ENCODE assay signal across 8 mouse cellular contexts in genomic region chr1:167340111-167340787, GRCm38 (mm10). TPM values are rescaled to one million over a fixed set of nuclear protein-coding genes. Genes with fewer than 3 reads are reported as not detected.
DNase-seq lines count a peak whose midpoint lies in the region; ATAC-seq and TF ChIP-seq lines count a peak whose summit lies in the region.

No protein-coding gene starts in this region.

- H3K4me1 ChIP-seq in cerebellum, adult 2 months (ENCODE audit: control insufficient read depth, insufficient read depth, low read length), result peaks cover 3% of the 10 kb centered on the region
- no peaks in the 10 kb centered on the region for H3K4me1 ChIP-seq in embryonic facial prominence, embryonic 12.5 days
- H3K4me1 ChIP-seq in intestine, embryonic 15.5 days (replicated peaks), result no peaks in the 10 kb centered on the region

- 2% methylated on average over 47 of the region's 47 CpGs for WGBS in cerebellum, adult 2 months
- 2% methylated on average over 47 of the region's 47 CpGs for WGBS in embryonic facial prominence, embryonic 12.5 days
- WGBS in intestine, embryonic 15.5 days, result 2% methylated on average over 47 of the region's 47 CpGs

- TF ChIP-seq CTCF in cerebellum, adult 2 months (IDR thresholded peaks at IDR 0.05; ENCODE audit: borderline replicate concordance, insufficient read depth, low read depth, low read length), result no peak

- no peaks in the 10 kb centered on the region for H3K9me3 ChIP-seq in embryonic facial prominence, embryonic 12.5 days
- H3K9me3 ChIP-seq in intestine, embryonic 15.5 days, result no peaks in the 10 kb centered on the region

- H3K4me3 ChIP-seq in cerebellum, adult 2 months (replicated peaks; ENCODE audit: insufficient read depth, low read depth, low read length), result peak overlapping the region; percentile 31
- peak overlapping the region; percentile 45 for H3K4me3 ChIP-seq in embryonic facial prominence, embryonic 12.5 days
- H3K4me3 ChIP-seq in intestine, embryonic 15.5 days (replicated peaks), result peak overlapping the region; percentile 43

- H3K27ac ChIP-seq in cerebellum, adult 2 months (ENCODE audit: insufficient read depth, low read length), result no peak overlapping the region
- no peak overlapping the region for H3K27ac ChIP-seq in embryonic facial prominence, embryonic 12.5 days
- H3K27ac ChIP-seq in intestine, embryonic 15.5 days, result no peak overlapping the region

- no peak for TF ChIP-seq POLR2A in cerebellum, adult 2 months (IDR thresholded peaks at IDR 0.05; ENCODE audit: borderline replicate concordance, insufficient read depth, low read length)

- H3K36me3 ChIP-seq in embryonic facial prominence, embryonic 12.5 days, result no peaks in the 10 kb centered on the region
- no peaks in the 10 kb centered on the region for H3K36me3 ChIP-seq in intestine, embryonic 15.5 days

- ATAC-seq in embryonic facial prominence, embryonic 12.5 days (ENCODE audit: insufficient number of reproducible peaks, insufficient read depth, low FRiP score, low TSS enrichment), result 0 out of 2 replicates have a peak, but pooled peaks have one; percentile 48
- peak; percentile 75 for ATAC-seq in intestine, embryonic 15.5 days

- H3K4me2 ChIP-seq in embryonic facial prominence, embryonic 12.5 days (replicated peaks), result peak overlapping the region; percentile 81
- H3K4me2 ChIP-seq in intestine, embryonic 15.5 days (replicated peaks), result peak overlapping the region; percentile 92

- H3K27me3 ChIP-seq in cerebellum, adult 2 months (ENCODE audit: control insufficient read depth, insufficient read depth, low read length), result no peaks in the 10 kb centered on the region
- peaks cover 7% of the 10 kb centered on the region for H3K27me3 ChIP-seq in embryonic facial prominence, embryonic 12.5 days
- H3K27me3 ChIP-seq in intestine, embryonic 15.5 days (replicated peaks), result no peaks in the 10 kb centered on the region

- H3K9ac ChIP-seq in embryonic facial prominence, embryonic 12.5 days, result peak overlapping the region; percentile 50; the same call in 1 of the 2 replicates
- peak overlapping the region; percentile 44 for H3K9ac ChIP-seq in intestine, embryonic 15.5 days

- DNase-seq in cerebellum, adult 2 months, result no peak
- no peak for DNase-seq in cerebellum, adult 9-10 months
- DNase-seq in 416B (ENCODE audit: low read depth), result peak; percentile 52
- DNase-seq in naive thymus-derived CD4-positive, alpha-beta T cell, adult 2 months (ENCODE audit: low read depth), result peak; percentile 45
- DNase-seq in layer of hippocampus, adult 18-20 months (ENCODE audit: low spot score in 2 of 2), result no peak
- DNase-seq in gastrocnemius, postnatal 4 days (ENCODE audit: low spot score in 2 of 2), result no peak

RNA-seq across cellular contexts. Expression of gene Aldh9a1, which starts 9.5 kb away (rescaled TPM):
- 42.5 and 45.0 TPM in 2 replicates for polyA plus RNA-seq in cerebellum, adult 2 months (2012; rRNA removed)
- 56.1 and 56.6 TPM in 2 replicates for polyA plus RNA-seq in embryonic facial prominence, embryonic 12.5 days (2016; fragmentation: Nextera tagmentation; extraction: Ambion mirVana)
- 133 and 156 TPM in 2 replicates for polyA plus RNA-seq in intestine, embryonic 15.5 days (2015; fragmentation: Nextera tagmentation; extraction: Ambion mirVana)
- 10 to 100 TPM; 28.2 to 29.2 TPM for total RNA-seq in layer of hippocampus, adult 18-20 months (2021)
- 10 to 100 TPM; 11.0 to 16.8 TPM for total RNA-seq in gastrocnemius, postnatal 4 days (2021)

RNA-seq across cellular contexts. Expression of gene Tmco1, which starts 32.1 kb away (rescaled TPM):
- polyA plus RNA-seq in cerebellum, adult 2 months (2012; rRNA removed), result 71.7 and 74.9 TPM in 2 replicates
- polyA plus RNA-seq in embryonic facial prominence, embryonic 12.5 days (2016; fragmentation: Nextera tagmentation; extraction: Ambion mirVana), result 64.6 and 66.3 TPM in 2 replicates
- 101 and 109 TPM in 2 replicates for polyA plus RNA-seq in intestine, embryonic 15.5 days (2015; fragmentation: Nextera tagmentation; extraction: Ambion mirVana)
- total RNA-seq in layer of hippocampus, adult 18-20 months (2021), result 10 to 100 TPM; 46.8 to 50.3 TPM
- total RNA-seq in gastrocnemius, postnatal 4 days (2021), result 10 to 100 TPM; 45.2 to 50.6 TPM

RNA-seq across cellular contexts. Expression of gene Mgst3, which starts 53.4 kb away (rescaled TPM):
- polyA plus RNA-seq in cerebellum, adult 2 months (2012; rRNA removed), result 272 and 279 TPM in 2 replicates
- 40.1 and 40.8 TPM in 2 replicates for polyA plus RNA-seq in embryonic facial prominence, embryonic 12.5 days (2016; fragmentation: Nextera tagmentation; extraction: Ambion mirVana)
- polyA plus RNA-seq in intestine, embryonic 15.5 days (2015; fragmentation: Nextera tagmentation; extraction: Ambion mirVana), result 247 and 298 TPM in 2 replicates
- total RNA-seq in layer of hippocampus, adult 18-20 months (2021), result 10 to 100 TPM; 75.3 to 76.5 TPM
- total RNA-seq in gastrocnemius, postnatal 4 days (2021), result 10 to 100 TPM; 29.3 to 31.7 TPM

RNA-seq across cellular contexts. Expression of gene Uck2, which starts 55.1 kb away (rescaled TPM):
- 20.7 and 24.3 TPM in 2 replicates for polyA plus RNA-seq in cerebellum, adult 2 months (2012; rRNA removed)
- 91.9 and 98.2 TPM in 2 replicates for polyA plus RNA-seq in embryonic facial prominence, embryonic 12.5 days (2016; fragmentation: Nextera tagmentation; extraction: Ambion mirVana)
- 49.5 and 52.3 TPM in 2 replicates for polyA plus RNA-seq in intestine, embryonic 15.5 days (2015; fragmentation: Nextera tagmentation; extraction: Ambion mirVana)
- 10 to 100 TPM; 28.4 to 35.9 TPM for total RNA-seq in layer of hippocampus, adult 18-20 months (2021)
- total RNA-seq in gastrocnemius, postnatal 4 days (2021), result 10 to 100 TPM; 26.9 to 29.9 TPM

Comparison
In these comparisons a context has a peak if more than half of its experiments do, and no peak if none do; other contexts are left out.
1. DNase-seq: peak in 416B (single experiment) and naive thymus-derived CD4-positive, alpha-beta T cell, adult 2 months (single experiment); none in cerebellum, adult 2 months (0 of 2), cerebellum, adult 9-10 months (single experiment), layer of hippocampus, adult 18-20 months (0 of 2) and gastrocnemius, postnatal 4 days (0 of 2).
2. Peak in every context shown above with its lines, with median percentiles within 50 percentile points of each other: H3K4me3 ChIP-seq.